Mouse (Mus musculus) lung, postnatal 4 days (tissue): ENCODE data around the gene Lclat1.
A peak's percentile ranks its signal among the peaks of the same experiment; 100 is the strongest.
"Not testable (repeated sequence)": the region's sequence is repeated elsewhere in the genome, so short reads cannot be mapped to it uniquely, and the experiment has no call there.

ENCODE experiments used
- DNase-seq, 2 experiments: peaks; one replicate each; pipeline ENCODE4 v3.0.0; 2021

Gene Lclat1

DNA sequence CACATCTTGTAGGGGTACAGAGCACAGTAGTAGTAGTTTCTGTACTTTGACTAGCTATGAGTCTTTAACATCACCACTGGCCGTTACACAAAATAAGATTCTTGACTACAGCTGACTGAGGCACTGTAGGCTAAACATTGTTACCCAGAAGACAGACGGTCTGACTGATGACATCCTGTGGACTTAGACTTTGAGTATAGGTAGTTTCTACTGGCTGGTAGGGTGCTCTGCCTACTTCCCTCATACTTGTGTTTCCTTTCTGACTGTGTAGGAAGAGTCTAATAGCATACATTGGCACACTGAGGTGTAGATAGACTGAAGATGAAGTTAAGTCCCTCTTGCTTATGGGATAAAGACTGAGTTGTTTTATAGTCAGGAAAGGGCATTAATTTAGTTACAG is 37.6 kb downstream of the Lclat1 start:
- no peak for DNase-seq

DNA sequence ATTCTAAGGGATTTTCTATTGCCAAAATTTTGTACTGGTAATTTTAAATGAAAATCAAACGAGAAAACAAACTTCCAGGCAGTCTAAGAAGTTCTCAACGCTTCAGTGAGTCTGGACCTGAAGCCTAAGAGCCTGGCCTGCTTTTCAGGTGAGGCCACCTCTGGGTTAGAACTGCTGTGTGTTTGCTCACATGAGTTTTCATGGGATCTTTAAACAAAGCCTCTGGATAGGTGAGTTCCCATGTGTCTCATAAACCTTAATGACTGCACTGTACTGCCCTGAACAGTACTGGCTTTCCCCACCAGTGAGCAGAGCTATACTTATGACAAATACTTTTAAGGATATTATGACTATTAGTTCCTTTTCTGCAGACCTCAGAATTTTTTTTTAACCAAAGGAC is 40.8 kb downstream of the Lclat1 start:
- no peak for DNase-seq

DNA sequence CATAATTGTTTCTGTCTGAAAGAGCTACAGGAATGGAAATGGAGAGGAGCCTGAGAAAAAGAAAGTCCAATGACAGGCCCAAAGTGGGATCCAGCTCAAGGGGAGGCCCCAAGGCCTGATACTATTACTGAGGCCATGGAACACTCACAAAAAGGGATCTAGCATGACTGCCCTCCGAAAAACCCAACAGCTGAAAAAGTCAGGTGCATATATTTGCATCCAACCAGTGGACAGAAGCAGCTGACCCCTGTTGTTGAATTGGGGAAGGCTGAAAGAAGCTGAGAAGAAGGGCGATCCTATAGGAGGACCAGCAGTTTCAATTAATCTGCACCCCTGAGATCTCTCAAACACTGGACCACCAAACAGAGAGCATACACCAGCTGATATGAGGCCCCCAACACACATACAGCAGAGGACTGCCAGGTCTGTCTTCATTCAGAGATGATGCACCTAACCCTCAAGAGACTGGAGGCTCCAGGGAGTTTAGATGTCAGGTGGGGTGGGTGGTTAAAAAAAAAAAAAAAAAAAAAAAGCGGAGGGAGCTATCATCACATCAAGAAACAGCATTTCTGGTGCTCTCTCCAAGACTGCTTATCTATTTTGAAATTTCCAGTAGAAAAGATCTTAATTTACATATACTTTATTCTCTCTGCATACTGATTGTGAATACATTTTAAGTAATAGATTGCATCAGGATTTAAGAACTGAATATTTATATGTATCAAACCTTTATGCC is 45.2 kb downstream of the Lclat1 start:
- DNase-seq: not testable (repeated sequence)

DNA sequence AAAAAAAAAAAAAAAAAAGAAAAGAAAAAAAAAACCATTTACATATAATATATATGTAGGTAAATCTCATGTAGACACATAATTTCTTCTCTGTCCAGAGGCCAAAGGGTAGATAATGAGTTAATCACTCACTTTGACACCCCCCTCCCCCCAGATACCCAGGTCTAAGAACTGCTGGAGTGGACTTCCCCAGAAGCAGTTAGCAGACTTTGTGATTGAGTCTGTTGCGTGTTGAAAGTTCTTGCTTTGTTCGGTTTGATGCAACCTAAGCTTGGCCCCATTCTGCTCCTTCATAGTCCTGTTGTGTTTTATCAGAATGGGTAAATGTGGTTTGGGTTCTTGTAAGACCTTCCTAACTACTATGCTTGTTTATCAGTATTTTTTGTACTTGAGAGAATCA is 45.9 kb downstream of the Lclat1 start:
- no peak for DNase-seq

DNA sequence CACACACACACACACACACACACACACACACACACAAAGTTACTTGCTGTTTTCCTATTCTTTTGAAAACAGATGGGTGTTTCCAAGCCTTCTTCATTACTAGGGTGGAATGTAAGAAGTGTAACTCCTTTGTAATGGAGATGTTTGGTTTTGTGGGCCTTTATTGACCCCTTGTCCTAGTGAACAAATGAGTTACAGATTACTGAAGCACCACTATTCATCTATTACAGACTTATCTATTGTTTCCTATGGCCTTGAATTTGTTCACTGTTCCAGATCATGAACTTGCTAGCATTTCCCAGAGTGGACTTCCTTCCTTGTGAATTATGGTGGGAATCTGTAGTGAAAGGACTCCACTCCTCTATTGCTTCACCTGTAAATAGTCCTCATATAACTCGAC is 48.8 kb downstream of the Lclat1 start:
- no peak for DNase-seq

DNA sequence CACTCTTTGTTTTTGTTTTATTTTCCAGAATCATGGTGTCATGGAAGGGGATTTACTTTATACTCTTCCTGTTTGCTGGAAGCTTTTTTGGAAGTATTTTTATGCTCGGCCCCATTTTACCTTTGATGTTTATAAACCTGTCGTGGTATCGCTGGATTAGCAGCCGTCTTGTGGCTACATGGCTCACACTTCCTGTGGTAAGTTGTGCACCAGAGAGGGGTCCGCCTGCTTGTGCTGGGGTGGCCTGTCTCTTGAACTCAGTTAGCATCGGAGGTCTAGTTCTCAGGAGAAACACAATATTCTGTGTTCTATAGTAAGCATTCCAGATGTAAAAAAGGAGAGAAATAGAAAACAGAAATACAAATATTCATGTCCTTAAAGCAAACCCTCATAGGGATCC is 54.0 kb downstream of the Lclat1 start:
- DNase-seq: no peak

DNA sequence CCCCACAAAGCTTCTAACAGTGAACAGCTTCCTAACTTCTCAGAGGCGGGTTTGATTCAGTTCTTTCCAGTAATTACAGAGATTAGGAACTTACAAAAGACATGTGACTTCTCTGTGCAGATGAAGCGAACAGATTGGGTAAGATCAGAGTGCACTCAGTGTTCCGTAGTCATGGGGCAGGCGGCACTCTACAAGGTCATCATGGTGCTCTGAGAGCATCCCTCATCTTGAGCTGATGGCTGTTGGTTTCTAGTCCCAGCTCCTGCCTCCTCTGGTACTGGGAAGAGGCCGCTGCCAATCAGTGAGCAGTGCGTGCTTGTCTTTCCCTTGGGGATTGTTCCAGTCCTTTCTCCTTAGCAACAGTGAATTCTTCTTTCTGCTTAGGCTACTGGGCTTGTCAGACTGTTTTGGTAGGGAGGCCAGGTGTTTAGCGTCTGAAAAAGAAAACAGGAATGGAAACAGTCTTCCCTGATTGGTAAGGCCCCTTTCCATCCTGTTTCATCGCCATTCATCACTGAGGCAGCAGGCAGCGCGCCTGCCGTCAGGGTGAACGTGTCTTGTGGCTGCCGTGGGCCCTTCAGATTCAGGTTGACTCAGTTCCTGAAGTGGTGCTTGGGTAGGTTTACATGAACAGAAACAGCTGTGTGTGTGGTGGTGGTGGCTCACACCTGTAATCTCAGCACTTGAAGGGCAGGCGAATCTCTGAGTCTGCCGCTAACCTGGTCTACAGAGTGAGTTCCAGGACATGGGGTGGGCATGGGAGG is 54.8 kb downstream of the Lclat1 start:
- peak in 1 of 2 experiments; percentile 27 for DNase-seq

DNA sequence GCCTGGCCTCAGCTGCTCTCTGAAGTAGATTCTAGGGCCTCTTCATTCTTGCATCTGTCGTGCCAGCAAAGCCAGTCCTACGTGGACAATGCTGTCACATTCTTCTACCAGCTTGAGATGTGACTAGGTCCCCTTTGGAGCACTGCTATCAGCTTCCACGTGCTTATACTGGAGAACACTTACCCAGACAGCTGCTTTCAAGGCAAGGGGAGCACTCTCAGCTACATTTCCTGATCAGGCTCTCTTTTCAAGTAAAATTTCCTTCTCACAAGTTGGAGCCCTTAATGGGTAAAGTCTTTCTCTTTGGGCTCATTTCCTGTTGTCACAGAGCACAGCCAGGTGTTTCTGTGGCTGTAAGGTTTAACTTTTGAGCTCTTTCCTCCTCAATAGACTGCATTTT is 55.8 kb downstream of the Lclat1 start:
- no peak for DNase-seq

DNA sequence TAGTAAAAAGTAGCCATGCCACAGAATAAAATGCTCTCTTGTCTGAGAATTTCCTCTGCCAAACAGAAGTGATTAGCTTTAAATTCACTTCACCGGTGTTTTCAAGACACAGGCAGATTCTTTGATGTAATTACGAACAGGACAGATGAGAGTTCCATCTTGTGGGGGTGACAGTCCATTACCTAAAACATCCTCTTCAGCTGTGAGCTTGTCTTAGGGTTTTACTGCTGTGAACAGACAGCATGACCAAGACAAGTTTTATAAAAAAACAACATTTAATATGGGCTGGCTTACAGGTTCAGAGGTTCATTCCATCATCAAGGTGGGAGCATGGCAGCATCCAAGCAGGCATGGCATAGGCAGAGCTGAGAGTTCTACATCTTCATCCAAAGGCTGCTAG is 56.3 kb downstream of the Lclat1 start:
- DNase-seq: no peak

DNA sequence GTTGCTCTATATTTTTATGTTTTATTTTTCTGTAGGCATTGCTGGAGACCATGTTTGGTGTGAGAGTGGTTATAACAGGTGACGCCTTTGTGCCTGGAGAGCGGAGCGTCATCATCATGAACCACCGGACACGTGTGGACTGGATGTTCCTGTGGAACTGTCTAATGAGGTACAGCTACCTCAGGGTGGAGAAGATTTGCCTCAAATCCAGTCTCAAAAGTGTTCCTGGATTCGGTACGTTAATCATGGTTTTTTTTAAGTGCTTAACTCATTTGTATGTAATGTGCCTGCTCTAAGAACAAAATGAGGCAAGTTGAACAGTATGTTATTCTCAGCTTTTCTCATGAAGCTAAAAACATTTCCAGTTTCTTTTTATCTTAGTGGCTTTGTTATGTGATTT is 61.7 kb downstream of the Lclat1 start:
- no peak for DNase-seq

DNA sequence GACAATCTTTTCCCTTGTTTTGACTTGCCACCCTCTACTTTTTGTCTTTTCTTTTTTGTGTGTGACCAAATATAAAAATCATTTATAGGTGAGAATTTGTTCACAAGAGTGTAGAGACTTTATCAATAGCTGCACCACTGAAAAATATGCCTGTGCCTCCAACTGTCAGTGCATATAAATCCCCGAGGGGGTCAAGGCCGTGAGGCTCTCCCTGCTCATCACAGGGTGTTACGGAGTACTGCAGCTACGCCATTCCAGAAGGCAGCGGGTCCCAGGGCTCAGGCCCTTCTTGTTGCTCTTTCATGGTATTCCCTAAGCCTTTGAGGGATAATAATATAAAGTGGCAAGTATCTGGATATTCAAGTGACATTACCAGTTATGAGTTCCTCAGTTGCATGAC is 62.4 kb downstream of the Lclat1 start:
- DNase-seq: no peak

DNA sequence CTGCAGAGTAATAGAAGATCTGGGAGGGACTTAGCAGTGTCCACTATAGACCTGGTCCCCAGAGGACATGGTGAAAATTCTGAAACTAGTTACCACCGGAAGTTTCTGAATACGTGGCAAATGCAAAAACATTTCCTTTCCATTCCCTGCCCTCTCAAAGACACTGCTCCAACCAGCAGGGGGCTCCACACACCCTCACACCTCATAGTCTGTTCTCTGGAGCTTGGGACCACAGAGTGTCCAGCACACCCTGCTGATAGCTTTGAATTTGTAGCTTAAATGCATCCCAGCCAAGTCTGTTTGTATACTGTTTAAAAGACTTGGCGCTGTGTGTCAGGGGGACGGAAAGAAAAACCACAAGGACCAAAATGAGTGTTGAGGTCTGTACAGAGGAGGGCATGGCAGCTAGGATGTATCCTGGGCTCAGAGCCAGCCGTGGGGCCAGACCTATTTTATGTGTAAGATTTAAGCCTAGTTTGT is 66.3 kb downstream of the Lclat1 start:
- peak; percentile 78 to 84 for DNase-seq

DNA sequence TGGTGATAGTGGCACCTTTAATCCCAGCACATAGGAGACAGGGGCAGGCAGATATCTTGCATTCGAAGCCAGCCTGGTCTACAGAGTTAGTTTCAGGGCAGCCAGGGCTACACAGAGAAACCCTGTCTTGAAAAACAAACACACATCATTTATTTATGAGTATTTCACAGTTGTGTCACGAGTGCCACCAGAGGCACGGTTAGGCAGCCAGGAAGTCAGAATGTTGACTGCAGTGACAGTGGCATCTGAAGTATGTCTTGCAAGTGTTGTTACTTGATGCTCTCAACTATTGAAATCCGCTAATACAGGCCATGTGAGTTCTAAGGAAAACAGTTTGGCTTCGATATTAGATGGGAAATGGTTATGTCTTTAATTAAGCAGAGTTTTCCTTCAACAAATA is 67.9 kb downstream of the Lclat1 start:
- DNase-seq: no peak

DNA sequence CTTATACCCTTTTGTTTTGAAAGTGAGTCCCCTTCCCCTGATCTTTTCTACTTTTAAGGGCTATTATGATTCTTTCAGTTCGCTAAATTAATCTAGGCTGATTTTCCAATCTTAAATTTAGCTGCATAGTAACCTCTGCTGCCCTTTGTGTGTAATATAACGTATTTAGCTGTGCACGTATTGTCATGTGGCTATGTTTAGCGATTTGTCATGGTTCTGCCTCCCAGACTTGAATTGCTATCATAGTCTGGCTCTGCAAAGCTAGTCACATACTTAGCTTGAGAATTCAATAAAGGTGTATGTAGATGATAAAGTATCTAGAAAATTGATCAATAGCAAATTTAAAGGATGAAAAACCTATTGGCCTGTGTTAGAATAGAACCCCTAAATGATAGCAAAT is 69.3 kb downstream of the Lclat1 start:
- no peak for DNase-seq

DNA sequence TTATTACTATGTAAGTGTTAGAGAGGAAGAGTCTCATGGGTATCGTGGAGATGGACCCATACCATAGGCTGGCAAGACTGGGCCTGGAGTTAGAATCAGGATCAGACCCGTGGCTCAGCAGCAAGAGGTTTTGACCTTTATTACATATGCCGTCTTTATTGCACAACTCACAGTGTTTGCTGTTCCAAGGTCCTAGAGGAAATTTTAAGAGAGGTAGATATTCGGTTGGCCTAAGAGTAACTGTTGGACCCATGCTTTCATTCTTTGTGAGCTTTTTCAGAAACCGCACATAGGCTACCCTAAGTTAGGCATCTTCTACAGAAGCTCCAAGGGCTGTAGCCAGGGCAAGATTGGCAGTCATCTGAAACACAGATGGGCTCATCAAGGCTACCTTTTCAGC is 79.1 kb downstream of the Lclat1 start:
- DNase-seq: no peak

DNA sequence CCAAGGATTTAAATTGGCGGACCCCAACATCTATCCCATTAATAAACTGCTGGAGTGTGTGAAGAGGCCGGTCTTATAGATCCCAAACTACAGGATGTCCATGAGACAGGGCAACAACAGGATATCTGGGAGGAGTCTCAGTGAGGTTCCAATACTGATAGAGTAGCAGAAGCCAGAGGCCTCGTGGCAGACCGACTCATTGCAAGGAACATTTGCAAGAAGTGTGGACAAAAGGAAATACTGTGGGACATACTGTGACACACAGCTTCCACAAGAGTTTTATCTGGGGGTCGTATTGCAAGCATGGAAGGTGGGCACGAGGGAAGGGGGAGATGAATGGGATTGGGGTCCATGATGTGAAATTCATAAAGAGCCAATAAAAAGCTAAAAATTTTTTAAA is 86.4 kb downstream of the Lclat1 start:
- DNase-seq: no peak

DNA sequence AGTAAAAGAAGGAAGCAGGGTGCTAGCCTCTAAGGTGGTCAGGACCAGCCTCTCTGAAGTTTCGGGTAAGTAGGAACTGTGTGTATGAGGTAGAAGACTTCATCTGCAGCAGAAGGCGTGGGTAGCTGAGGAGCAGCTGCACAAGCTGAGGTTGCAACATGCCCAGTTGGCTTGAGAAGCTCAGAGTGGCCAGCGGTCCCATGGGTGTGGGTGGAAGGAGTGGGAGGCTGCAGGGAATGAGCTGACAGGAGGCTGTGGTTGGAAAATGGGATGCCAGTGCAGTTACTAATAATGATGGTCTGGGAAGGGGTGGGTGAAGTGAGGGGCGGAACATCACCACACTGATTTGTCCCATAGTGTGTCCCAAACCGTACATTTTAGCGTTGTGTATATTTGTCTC is 86.8 kb downstream of the Lclat1 start:
- DNase-seq: peak; percentile 48 to 84

DNA sequence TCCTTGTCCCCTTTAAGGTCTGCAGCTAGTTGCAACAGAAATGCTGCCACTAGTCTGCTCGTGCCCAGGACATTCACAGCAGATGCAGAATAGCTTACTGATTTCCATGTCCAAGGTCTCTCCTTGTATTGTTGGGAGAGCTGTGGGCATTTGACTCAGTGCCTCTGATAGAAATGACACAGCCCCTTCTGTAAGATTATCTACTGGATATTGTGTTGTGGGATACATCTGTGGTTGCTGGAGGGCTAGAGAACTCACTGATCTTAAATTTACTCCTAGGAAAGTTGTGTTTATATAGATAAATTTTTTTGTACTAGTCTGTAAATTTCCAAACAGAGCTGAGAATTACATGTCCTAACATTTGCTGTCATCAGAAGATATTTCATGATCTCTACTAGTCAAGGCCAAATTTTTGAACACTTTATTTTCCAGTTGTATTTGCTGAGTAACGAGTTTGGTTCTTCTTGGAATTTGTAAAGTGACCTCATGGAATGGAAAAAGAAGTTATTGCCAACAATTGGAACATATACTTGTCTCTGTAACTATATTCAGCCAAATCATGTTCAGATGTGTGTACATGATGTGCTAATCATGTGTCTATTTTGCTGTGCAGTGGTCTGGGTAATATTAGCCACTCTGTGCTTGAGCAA is 87.4 kb downstream of the Lclat1 start:
- no peak for DNase-seq

DNA sequence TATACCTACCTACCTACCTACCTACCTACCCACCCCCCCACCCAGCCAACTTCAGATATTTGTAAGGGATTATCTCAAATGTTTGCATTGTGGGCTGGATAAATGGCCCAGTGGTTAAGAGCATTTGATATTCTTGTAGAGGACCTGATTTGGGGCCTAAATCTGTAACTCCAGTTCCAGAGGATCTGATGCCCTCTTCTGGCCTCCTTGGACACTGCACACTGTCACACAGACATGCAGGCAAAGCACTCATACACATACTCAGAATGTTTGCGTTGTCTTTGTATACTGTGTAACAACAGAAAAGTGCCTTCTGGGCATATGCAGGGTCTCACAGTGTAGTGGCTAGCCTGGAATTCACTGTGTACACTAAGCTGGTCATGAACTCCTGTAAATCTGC is 88.4 kb downstream of the Lclat1 start:
- peak in 1 of 2 experiments; percentile 46 for DNase-seq

DNA sequence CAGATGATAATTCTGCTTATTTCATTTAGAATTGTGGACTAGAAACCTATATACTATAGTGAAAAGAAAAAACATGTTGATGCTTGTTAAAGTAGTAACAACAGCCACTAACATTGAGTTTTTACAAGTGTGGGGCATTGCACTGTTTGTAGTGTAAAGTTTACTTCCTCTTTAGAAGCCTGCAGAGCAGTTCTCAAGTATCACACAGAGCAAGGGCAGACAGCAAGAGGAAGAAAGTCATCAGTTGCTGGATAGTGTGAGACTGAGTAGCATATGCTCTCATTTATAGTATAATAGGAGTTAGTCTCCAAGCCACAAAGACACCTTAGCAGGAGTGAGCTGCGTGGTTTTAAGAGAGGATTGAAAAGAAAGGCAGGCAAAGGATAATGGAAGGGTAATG is 89.9 kb downstream of the Lclat1 start:
- DNase-seq: no peak

DNA sequence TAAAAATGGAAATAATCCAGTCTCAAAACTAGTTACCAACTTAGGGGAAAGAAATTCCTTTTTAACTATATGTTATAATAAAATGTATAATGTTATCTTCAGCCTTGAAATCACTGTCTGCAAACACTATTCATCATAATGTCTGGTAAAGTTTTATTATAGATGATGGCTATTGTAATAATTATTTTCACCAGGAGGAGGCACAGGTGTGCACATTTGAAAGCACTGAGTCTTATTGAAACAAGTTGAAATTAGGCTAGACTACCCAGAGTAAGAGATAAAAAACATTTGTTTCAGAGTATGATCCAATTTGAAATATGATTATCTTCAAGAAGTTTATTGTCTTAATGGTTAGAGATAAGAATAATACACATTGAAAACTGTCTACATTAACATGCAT is 91.6 kb downstream of the Lclat1 start:
- DNase-seq: no peak

DNA sequence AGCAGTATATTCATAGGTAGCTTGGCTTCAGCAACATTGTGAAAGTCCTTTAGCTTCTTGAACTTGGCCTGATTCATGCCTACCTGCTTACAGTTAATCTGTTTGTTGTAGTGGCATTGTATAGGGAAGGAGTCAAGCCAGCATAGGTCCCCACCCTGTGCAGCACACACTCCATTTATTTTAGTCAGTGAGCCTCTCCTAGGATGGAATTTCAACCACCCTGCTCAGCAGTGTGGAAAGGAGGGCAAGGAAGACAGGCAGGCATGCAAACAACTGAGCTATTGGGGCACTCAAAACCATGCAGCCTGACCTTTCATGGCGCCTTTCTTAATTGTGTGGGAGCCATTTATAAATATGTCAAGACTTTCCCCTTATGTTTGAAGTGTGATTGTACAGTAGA is 92.6 kb downstream of the Lclat1 start:
- DNase-seq: no peak

DNA sequence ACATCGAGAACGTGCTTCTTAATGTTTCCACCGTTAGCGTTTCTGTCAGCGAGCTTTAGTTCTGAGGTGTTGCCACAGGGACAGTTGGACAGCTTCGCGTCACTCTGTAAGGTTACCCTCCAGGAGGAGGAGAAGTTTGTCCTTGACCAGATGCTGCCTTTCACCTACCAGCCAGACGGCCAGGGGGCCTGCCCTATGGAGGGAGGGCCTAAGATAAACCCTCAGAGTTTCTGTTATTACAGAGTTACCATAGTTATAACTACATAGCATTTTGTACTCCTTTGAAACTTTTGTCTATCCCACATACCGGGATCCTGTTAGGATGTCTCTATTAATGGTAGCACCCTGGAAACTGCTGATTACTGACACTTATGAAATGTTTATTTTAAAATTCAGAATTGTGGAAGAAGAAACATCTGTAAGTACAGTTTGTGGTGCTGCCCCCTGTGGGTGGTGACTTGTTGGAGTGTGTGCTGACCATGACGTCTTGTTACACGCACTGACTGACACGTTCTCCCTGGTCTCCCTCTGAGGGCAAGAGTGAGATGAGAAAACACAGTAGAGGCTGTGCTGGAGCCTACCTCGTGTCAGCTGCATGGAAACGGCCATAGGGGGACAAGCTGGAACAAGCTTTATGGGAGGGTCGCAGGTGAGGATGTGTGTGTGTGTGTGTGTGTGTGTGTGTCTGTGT is 96.0 kb downstream of the Lclat1 start:
- peak in 1 of 2 experiments; percentile 44 for DNase-seq
